Mouse (Mus musculus) embryonic facial prominence, embryonic 10.5 days (tissue): Measurements from ENCODE around the gene Angptl6. TPM values are rescaled to one million over a fixed set of nuclear protein-coding genes. Genes with fewer than 3 reads are reported as not detected.

ENCODE experiments used
- DNase-seq: peaks from one replicate; pipeline ENCODE4 v3.0.0-alpha.2; 2017; ENCODE audit warnings: low spot score
- H3K27ac ChIP-seq: fragments of 300-500 bp; sonication (generic); replicated peaks from 2 replicates; pipeline ENCODE4 v1.5.1; 2016; ENCODE audit warnings: mild to moderate bottlenecking
- H3K27me3 ChIP-seq: fragments of 300-500 bp; sonication (generic); replicated peaks from 2 replicates; pipeline ENCODE4 v1.6.1; 2016; ENCODE audit warnings: low read depth, mild to moderate bottlenecking; ENCODE audit not compliant: poor library complexity, severe bottlenecking
- H3K36me3 ChIP-seq: fragments of 300-500 bp; sonication (generic); replicated peaks from 2 replicates; pipeline ENCODE4 v1.6.1; 2016; ENCODE audit warnings: mild to moderate bottlenecking, moderate library complexity
- H3K4me1 ChIP-seq: fragments of 300-500 bp; sonication (generic); 2 replicates; pipeline ENCODE4 v1.6.1; 2016
- H3K4me3 ChIP-seq: fragments of 300-500 bp; sonication (generic); 2 replicates; pipeline ENCODE4 v1.5.1; 2016; ENCODE audit warnings: mild to moderate bottlenecking, moderate library complexity
- H3K9me3 ChIP-seq: fragments of 300-500 bp; sonication (generic); 2 replicates; pipeline ENCODE4 v1.6.1; 2016; ENCODE audit warnings: mild to moderate bottlenecking
- WGBS: fragments of 180-500 bp; shearing (Covaris S2); methylation state at CpG from one replicate; pipeline ENCODE4 v1.1.7; 2016; 5-methylcytosine and 5-hydroxymethylcytosine counted together
- polyA plus RNA-seq: library from polyadenylated mRNA; unstranded; fragments of >200 nt; fragmentation: Nextera tagmentation; extraction: Ambion mirVana; gene quantifications from 2 replicates; pipeline ENCODE4 v1.2.1, GENCODE M21; 2016

Angptl6 gene
- polyA plus RNA-seq = 3.2 and 3.3 TPM in 2 replicates

- Histone ChIP-seq H3K4me3 (peak within 1 kb of the TSS; percentile 59), H3K4me1 (peaks cover 16% of the 10 kb centered on the region), H3K36me3 (no peaks in the 10 kb centered on the region), H3K9me3 (no peaks in the 10 kb centered on the region), H3K27me3 (no peaks in the 10 kb centered on the region), H3K27ac (peak within 1 kb of the TSS; percentile 92)
- no peak for DNase-seq
- 92% methylated on average over 13 of the region's 13 CpGs for WGBS
Measured at GRCm38 (mm10) chr9:20879097-20879792, at the start of gene Angptl6. TSS of gene Angptl6 (minus strand) at chr9:20879727.

- WGBS = 88% methylated on average over 3 of the region's 3 CpGs
- no peak for DNase-seq
- Histone ChIP-seq H3K27me3 (no peaks in the 10 kb centered on the region), H3K4me1 (no peaks in the 10 kb centered on the region), H3K4me3 (no peak overlapping the region), H3K27ac (no peak overlapping the region), H3K36me3 (peaks cover 100% of the 10 kb centered on the region), H3K9me3 (no peaks in the 10 kb centered on the region)
Measured at GRCm38 (mm10) chr9:20923258-20923657, 43.7 kb upstream of the Angptl6 start.

DNA sequence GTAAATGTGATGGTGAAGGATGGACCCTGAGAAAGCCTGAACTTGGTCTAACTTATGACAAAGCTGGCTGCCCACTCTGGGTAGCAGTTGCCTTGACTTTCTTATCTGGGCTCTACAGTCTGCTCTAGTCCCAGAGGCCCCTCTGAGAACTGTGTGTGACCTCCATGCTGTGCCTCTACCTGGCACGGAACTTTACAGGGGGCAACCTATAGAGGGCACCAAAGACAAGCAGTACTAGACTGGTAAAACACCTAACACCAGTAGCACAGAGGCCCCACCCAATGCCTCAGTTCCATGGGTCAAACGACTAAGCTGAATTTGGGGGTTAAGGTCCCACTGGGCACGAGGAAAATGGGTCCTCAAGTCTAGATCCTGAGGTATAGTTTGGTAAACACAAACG is 36.6 kb upstream of the Angptl6 start:
- H3K36me3 ChIP-seq = peaks cover 100% of the 10 kb centered on the region
- DNase-seq = no peak
- WGBS = 82% methylated on average over 4 of the region's 4 CpGs
- no peak overlapping the region for H3K4me3 ChIP-seq
- H3K27me3 ChIP-seq = no peaks in the 10 kb centered on the region
- H3K9me3 ChIP-seq = no peaks in the 10 kb centered on the region
- H3K27ac ChIP-seq = no peak overlapping the region
- H3K4me1 ChIP-seq = no peaks in the 10 kb centered on the region

GRCm38 (mm10) chr9:20909948-20910347 is 30.4 kb upstream of the Angptl6 start:
- Histone ChIP-seq H3K4me1 (no peaks in the 10 kb centered on the region), H3K9me3 (no peaks in the 10 kb centered on the region), H3K27me3 (no peaks in the 10 kb centered on the region), H3K4me3 (no peak overlapping the region), H3K36me3 (peaks cover 100% of the 10 kb centered on the region), H3K27ac (no peak overlapping the region)
- no peak for DNase-seq
- WGBS = 94% methylated on average over 9 of the region's 9 CpGs

DNA sequence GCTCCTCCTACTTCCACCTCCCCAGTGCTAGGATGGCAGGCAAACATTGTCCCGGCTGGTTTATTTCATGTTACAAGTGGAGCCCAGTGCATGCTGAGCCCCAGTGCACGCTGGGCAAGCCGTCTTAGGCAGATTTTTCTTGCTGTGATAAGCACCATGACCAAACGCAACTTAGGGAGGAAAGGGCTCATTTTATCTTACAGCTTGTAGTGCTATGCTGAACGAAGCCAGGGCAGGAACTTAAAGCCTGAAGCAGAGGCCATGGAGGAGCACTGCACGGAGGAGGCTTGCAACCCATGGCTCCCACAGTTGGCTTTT is 22.6 kb upstream of the Angptl6 start:
- no peak for DNase-seq
- WGBS = 49% methylated on average over 6 of the region's 6 CpGs
- Histone ChIP-seq H3K9me3 (no peaks in the 10 kb centered on the region), H3K27me3 (no peaks in the 10 kb centered on the region), H3K4me1 (peaks cover 16% of the 10 kb centered on the region), H3K27ac (0 out of 2 replicates have a peak overlapping the region, but pooled peaks have one; percentile 30), H3K4me3 (no peak overlapping the region), H3K36me3 (peaks cover 42% of the 10 kb centered on the region)

- peaks cover 21% of the 10 kb centered on the region for H3K4me1 ChIP-seq
- 20% methylated on average over 13 of the region's 13 CpGs for WGBS
- no peaks in the 10 kb centered on the region for H3K9me3 ChIP-seq
- no peak overlapping the region for H3K4me3 ChIP-seq
- no peak for DNase-seq
- 0 out of 2 replicates have a peak overlapping the region, but pooled peaks have one; percentile 30 for H3K27ac ChIP-seq
- peaks cover 42% of the 10 kb centered on the region for H3K36me3 ChIP-seq
- no peaks in the 10 kb centered on the region for H3K27me3 ChIP-seq
Measured at GRCm38 (mm10) chr9:20901466-20902173, 22.1 kb upstream of the Angptl6 start.

GRCm38 (mm10) chr9:20898511-20899073 is 19.1 kb upstream of the Angptl6 start, which contains the start of gene Eif3g:
TSS of gene Eif3g (minus strand) at chr9:20898623.
- Histone ChIP-seq H3K4me1 (peaks cover 21% of the 10 kb centered on the region), H3K9me3 (no peaks in the 10 kb centered on the region), H3K4me3 (peak within 1 kb of the TSS; percentile 99), H3K27me3 (no peaks in the 10 kb centered on the region), H3K27ac (peak within 1 kb of the TSS; percentile 90), H3K36me3 (peaks cover 42% of the 10 kb centered on the region)
- WGBS = 6% methylated on average over 34 of the region's 34 CpGs
- peak; percentile 89 for DNase-seq

- DNase-seq = no peak
- H3K36me3 ChIP-seq = peaks cover 43% of the 10 kb centered on the region
- H3K4me1 ChIP-seq = peaks cover 21% of the 10 kb centered on the region
- peak overlapping the region; percentile 90 for H3K27ac ChIP-seq
- WGBS = 4% methylated on average over 39 of the region's 39 CpGs
- peak overlapping the region; percentile 99 for H3K4me3 ChIP-seq
- H3K27me3 ChIP-seq = no peaks in the 10 kb centered on the region
- no peaks in the 10 kb centered on the region for H3K9me3 ChIP-seq
Measured at GRCm38 (mm10) chr9:20897736-20898510, 18.4 kb upstream of the Angptl6 start.

DNA sequence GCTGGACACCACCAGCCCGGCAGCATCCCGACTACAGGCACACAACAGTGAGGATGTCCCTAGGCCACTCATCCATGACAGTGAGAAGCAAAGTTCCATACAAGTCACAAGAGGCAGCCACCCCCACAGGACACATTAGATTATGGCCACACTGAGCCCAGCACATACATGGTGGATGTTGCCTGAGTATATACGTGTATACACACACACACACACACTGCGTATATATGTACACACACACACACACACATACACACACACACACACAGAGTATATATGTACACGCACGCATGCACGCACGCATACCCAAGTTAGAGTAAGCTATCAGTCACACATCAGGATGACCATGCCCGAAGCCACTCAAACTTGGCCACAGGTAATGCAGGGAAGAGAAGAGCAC is 15.9 kb upstream of the Angptl6 start:
- Histone ChIP-seq H3K27me3 (no peaks in the 10 kb centered on the region), H3K27ac (no peak overlapping the region), H3K36me3 (peaks cover 69% of the 10 kb centered on the region), H3K4me3 (peak overlapping the region; percentile 13; the same call in 1 of the 2 replicates), H3K9me3 (no peaks in the 10 kb centered on the region), H3K4me1 (peaks cover 13% of the 10 kb centered on the region)
- 95% methylated on average over 9 of the region's 9 CpGs for WGBS
- no peak for DNase-seq

- H3K27ac ChIP-seq = no peak overlapping the region
- whole genome bisulfite sequencing = 89% methylated on average over 15 of the region's 15 CpGs
- no peaks in the 10 kb centered on the region for H3K9me3 ChIP-seq
- H3K36me3 ChIP-seq = peaks cover 76% of the 10 kb centered on the region
- no peaks in the 10 kb centered on the region for H3K27me3 ChIP-seq
- peaks cover 15% of the 10 kb centered on the region for H3K4me1 ChIP-seq
- no peak overlapping the region for H3K4me3 ChIP-seq
- DNase-seq = no peak
Measured at GRCm38 (mm10) chr9:20894629-20895028, 15.1 kb upstream of the Angptl6 start.

DNA sequence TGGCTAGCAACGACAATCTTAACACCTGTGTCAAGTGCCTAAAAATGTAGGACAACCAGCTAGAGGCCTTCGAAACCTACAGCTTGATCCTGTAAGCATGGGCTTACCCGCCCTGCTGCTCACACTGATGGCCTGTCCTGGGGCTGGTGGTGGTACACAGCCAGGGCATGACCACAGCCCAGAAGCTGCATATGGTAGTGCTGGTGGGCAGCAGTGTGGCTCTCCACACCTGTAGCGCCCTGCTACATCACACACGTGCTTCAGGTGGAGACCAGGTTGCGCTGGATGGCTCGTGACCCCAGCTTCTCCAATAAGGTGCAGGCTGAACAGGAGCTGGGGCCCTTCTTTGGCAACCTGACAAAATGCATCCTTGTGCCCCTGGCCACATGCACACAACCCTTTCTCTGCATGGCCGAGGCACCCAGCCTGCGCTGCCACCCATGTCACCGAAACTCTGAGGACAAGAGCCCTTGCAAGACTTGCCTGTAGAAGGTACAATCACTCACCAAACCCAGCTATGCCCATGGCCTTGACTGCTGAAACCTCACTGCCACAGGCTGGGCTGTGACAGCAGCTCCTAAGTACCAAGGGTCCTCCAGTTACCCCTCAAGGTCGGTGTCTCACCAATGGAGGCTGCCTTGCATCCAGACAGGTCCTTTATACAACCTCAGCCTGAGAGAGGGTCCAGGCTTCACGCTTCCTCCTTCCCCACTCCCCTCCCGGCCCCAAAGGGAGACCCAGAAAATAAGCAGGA is 14.2 kb upstream of the Angptl6 start:
- no peaks in the 10 kb centered on the region for H3K9me3 ChIP-seq
- H3K4me1 ChIP-seq = peaks cover 20% of the 10 kb centered on the region
- no peak overlapping the region for H3K4me3 ChIP-seq
- peaks cover 82% of the 10 kb centered on the region for H3K36me3 ChIP-seq
- H3K27ac ChIP-seq = no peak overlapping the region
- DNase-seq = no peak
- no peaks in the 10 kb centered on the region for H3K27me3 ChIP-seq
- WGBS = 88% methylated on average over 13 of the region's 13 CpGs

DNA sequence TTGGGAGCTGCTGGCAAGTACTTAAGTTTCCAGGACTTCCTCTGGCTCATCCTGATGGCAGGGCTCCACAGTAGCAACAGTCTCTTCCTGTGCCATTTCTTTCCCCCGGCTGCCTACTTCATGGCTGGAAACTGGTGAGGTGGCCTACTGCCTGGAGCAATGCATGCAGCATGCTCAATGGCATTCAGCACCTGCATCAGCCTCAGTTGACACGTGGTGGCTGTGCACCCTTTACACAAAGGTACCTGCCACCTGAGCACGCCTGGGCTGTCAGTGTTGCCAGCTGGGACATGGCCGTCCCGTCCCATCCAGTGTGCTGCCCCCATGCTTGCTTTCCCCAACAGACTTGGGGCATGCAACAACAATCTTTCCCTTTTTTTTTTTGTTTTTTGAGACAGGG is 13.5 kb upstream of the Angptl6 start:
- Histone ChIP-seq H3K4me1 (peaks cover 20% of the 10 kb centered on the region), H3K9me3 (no peaks in the 10 kb centered on the region), H3K4me3 (no peak overlapping the region), H3K27ac (no peak overlapping the region), H3K27me3 (no peaks in the 10 kb centered on the region), H3K36me3 (peaks cover 82% of the 10 kb centered on the region)
- no peak for DNase-seq
- 69% methylated on average over 5 of the region's 5 CpGs for WGBS
